Mouse (Mus musculus): ENCODE measurements at regions not wholly inside any gene's neighbourhood (a gene's known extent, or its start where the extent isn't known, plus 50 kb on each side); places are given as distances from the start of the nearest gene placed in this dataset.

DNA sequence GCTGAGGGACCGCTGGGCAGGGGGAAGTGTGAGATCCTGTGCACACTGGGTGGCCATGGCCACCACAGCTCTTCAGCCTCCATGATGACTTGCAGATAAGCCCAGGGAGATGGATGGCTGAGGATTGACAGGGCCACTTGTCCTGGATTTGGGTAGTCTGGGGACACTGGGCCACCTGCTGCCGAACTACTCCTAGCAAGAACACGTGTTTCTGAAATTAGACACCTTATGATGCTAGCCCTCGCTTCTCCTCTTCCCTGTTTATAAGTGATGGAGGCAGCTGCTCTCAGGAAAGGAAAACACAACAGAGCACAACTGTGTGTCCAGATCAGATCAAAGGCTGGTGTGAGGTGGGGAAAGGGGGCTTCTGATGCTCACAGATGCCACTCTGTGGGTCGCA, 64.9 kb upstream of the Tpm1 start:
- TF ChIP-seq POLR2A (IDR thresholded peaks at IDR 0.05; ENCODE audit: control insufficient read depth, extremely low read depth, insufficient read depth, low read length, poor library complexity) (no peak), CTCF (IDR thresholded peaks at IDR 0.05; ENCODE audit: borderline replicate concordance, control insufficient read depth, extremely low read depth, insufficient read depth, low read length, poor library complexity) (no peak)

Measured in thymus, adult 2 months (tissue).